Mouse (Mus musculus) C2C12 (cell line): Measurements from ENCODE around the gene Actl7b.

ENCODE experiments used
- CEBPB ChIP-seq: IDR thresholded peaks from one replicate; pipeline ENCODE4 v1.6.1; 2011; ENCODE audit warnings: low read depth, mild to moderate bottlenecking, control low read depth, moderate library complexity
- CTCF ChIP-seq: IDR thresholded peaks from one replicate; pipeline ENCODE4 v1.5.1; 2011; ENCODE audit not compliant: control insufficient read depth, insufficient read depth, insufficient read length
- FOSL1 ChIP-seq: IDR thresholded peaks from one replicate; pipeline ENCODE4 v1.8.0; 2011; ENCODE audit warnings: mild to moderate bottlenecking, low read length; ENCODE audit not compliant: poor library complexity, insufficient read depth, severe bottlenecking
- MAX ChIP-seq: IDR thresholded peaks from one replicate; pipeline ENCODE4 v1.6.1; 2011; ENCODE audit warnings: mild to moderate bottlenecking, control low read depth
- MYOD1 ChIP-seq: IDR thresholded peaks from one replicate; pipeline ENCODE4 v1.6.1; 2011; ENCODE audit warnings: low read depth; ENCODE audit not compliant: control insufficient read depth, insufficient read length
- MYOG ChIP-seq: IDR thresholded peaks from one replicate; pipeline ENCODE4 v1.6.1; 2011; ENCODE audit not compliant: control insufficient read depth, insufficient read length; ENCODE audit errors: extremely low read depth
- USF1 ChIP-seq: IDR thresholded peaks from one replicate; pipeline ENCODE4 v1.6.1; 2011; ENCODE audit warnings: low read depth, mild to moderate bottlenecking, control low read depth, moderate library complexity

DNA sequence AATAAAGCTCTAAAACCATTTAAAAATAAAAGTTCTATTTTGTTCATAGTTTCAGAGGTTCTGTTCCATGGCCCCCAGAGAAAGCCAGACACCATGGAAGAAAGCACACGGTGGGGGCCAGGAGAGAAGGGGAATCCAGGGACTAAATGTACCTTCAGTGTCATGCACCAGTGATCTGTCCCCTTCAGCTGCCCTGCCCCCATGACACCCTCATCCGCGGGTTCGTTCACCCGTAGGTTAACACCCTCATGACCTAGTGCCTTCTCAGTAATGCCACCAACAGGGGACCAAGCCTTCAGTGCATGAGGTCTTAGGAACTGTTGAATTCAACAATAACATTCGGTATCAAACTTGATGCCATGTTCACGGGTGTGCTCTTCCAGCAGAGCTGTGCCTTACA lies 44.8 kb downstream of the Actl7b start:
- TF ChIP-seq CTCF (no peak), USF1 (no peak), MYOD1 (no peak), MAX (no peak), MYOG (no peak), FOSL1 (no peak), CEBPB (no peak)
